Mouse (Mus musculus) bone marrow macrophage, adult 2 months (primary cell): Measurements from ENCODE around the gene Adarb2.

Source experiments
- CTCF ChIP-seq: IDR thresholded peaks from 2 replicates; pipeline ENCODE4 v1.5.1; 2012; ENCODE audit warnings: low read depth, mild to moderate bottlenecking, low read length, moderate library complexity
- POLR2A ChIP-seq: IDR thresholded peaks from 2 replicates; pipeline ENCODE4 v1.6.1; 2012; ENCODE audit warnings: mild to moderate bottlenecking, low read depth, low read length, borderline replicate concordance

- TF ChIP-seq CTCF, result no peak
- no peak for TF ChIP-seq POLR2A
Measured at GRCm38 (mm10) chr13:8629565-8629964, 426.9 kb downstream of the Adarb2 start.
